Mouse (Mus musculus): Measurements from ENCODE around the gene Scai.
"Not testable (repeated sequence)": the region's sequence is repeated elsewhere in the genome, so short reads cannot be mapped to it uniquely, and the experiment has no call there.

The Scai gene

GRCm38 (mm10) chr2:39129526-39130326, 60.8 kb downstream of the Scai start:
- DNase-seq: no peak

- no peak for DNase-seq
Observed at GRCm38 (mm10) chr2:39124167-39124566, 66.4 kb downstream of the Scai start.

DNA sequence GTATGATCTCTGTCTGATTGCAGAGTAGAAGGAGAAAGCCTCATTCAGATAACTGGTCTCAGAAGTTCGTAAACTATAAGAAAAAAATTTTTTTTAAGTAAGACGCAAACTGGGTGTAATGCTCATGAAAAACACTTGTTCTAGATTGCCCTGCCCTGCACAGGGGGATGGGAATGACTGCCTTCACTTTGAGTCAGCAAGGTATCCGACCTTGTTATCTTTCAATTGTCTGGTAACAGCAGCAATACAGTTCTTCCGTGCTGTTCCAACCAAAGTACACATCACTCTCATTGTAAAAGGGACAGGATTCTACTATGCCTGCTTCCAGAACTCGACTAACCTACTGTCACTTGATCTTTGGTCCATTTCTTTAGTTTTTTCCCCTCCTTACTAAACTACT, 69.4 kb downstream of the Scai start:
- DNase-seq: no peak

DNA sequence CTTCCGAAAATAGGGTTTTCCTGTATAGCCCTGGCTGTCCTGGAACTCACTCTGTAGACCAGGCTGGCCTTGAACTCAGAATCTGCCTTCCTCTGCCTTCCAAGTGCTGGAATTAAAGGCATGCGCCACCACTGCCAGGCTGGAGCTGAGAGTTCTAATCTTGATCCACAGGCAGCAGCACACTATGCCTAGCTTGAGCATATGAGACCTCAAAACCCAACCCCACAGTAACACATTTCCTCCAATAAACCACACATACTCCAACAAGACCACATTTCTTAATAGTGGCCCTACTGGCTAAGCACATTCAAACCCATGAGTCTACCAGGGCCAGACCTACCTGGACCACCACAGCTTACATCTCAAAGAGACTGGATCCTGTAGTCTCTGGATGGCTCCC, 74.0 kb downstream of the Scai start:
- DNase-seq: no peak

DNA sequence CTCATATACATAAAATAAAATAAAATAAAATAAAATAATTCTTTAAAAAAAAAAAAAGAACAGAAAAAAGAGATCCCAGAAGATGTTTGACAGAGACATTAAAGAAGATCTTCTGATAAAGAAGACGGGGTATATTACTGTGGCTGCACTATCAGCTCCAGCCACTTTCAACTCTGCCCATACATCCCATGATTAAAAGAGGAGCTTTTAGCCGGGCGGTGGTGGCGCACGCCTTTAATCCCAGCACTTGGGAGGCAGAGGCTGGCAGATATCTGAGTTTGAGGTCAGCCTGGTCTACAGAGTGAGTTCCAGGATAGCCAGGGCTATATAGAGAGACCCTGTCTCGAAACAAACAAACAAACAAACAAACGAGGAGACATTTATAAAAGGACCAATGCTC, 76.4 kb downstream of the Scai start:
- DNase-seq: no peak

GRCm38 (mm10) chr2:39110514-39110913, 80.0 kb downstream of the Scai start:
- DNase-seq: no peak

DNA sequence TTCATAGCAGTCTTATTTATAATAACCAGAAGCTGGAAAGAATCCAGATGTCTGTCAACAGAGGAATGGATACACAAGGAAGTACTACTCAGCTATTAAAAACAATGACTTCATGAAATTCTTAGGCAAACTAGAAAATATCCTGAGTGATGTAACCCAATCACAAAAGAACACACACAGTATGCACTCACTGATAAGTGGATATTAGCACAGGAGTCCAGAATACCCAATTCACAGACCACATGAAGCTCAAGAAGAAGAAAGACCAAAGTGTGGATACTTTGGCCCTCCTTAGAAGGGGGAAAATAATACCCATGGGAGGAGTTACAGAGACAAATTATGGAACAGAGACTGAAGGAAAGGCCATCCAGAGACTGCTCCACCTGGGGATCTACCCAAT, 80.8 kb downstream of the Scai start:
- not testable (repeated sequence) for DNase-seq

DNA sequence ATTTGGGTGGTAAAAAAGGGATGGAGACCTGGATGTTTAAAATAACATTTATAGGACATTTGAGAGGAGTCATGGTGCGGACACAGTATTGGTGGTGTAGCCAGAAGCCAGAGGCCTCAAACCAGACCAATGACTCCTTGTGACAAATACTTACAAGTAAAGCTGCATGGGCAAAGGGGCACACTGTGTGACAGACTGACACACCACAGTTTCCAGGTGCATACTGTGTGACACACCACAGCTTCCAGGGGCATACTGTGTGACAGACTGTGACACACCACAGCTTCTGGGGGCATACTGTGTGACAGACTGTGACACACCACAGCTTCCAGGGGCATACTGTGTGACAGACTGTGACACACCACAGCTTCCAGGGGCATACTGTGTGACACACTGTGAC, 90.6 kb downstream of the Scai start:
- peak; percentile 73 for DNase-seq

GRCm38 (mm10) chr2:39097993-39098392, 92.5 kb downstream of the Scai start:
- peak; percentile 31 for DNase-seq

DNA sequence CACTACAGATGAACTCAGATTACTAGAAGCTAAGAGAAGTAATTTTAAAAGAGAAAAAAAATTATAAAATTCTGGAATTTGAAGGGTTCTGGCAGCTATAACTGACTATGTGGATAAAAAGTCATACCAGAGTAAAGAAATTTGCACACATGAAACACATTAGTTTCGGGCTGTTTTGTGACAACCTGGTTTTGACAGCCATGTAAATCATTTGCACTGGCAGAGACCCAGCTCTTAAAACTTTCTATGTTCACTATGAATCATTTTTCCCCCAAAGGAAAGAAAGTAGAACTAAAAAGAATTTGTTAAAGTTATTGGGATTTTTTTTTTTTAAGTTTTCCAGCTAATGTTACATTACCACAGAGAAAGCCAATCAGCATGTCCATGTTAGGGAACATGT, 98.6 kb downstream of the Scai start:
- DNase-seq: no peak

- no peak for DNase-seq
Observed at GRCm38 (mm10) chr2:39082706-39083105, 107.8 kb downstream of the Scai start.

DNA sequence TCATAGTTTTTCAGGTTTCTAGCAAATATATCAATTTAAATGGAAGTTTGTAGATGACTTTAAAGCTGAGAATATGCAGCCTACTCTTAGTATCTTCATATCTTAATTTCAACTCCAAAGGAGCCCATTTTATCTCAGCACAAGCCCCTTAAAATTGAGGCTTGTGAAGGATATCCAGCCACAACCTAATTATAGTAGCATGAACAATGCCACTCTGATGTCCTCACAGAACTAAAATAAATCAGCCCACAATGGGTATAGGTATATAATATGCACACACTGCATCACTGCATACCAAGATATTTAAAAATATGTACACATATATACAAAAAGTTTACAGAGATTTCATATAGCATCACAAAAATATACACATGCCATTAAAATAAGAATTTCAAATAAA, 119.9 kb downstream of the Scai start:
- DNase-seq: no peak

DNA sequence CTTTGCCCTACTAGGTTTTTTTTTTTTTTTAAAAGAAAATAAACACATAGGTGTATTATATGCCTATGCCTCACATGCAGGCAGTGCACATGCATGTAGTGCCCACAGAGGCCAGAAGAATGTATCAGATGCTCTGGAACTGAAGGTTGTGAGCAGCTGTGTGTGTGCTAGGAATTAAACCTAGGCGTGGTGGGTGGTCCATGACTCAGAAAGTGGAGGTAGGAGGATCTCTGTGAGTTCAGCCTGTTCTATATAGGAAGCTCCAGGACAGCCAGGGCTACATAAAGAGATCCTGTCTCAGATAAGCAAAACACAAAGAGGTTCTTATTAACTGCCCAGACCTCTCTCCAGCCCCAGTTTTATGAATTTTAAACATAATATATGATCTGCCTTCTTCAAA, 121.4 kb downstream of the Scai start:
- DNase-seq: no peak

DNA sequence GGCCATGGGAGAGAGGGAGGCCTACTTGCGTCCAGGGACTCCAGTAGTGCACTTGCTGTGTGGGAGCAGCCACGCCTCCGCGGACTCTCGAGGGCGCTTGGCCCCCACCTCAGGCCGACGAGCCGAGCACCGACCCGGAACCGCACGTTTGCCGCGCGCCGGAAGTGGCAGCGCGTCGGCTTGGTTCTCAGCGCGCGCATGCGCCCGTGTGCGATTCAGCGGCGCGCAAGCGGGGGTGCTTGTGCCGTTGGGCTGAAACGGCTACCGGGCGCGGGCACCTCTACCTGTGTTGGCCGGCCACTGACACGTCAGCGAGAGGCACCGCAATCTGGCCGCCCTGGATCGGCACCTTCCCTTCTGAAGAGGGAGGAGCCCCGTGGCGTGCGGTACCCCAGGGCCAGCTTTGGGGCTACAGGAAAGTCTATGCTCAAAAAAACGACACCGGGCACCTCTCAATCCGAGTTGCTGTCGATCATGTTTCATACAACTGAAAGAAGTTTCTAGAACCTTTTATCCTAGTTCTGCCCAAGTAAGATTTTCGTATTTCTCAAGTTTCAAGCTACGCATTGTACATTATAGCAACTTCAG, 125.0 kb downstream of the Scai start, which contains the start of gene Golga1:
TSS of gene Golga1 (minus strand) at position 142 of the 588 bp plus-strand sequence.
- peak; percentile 99 for DNase-seq

DNA sequence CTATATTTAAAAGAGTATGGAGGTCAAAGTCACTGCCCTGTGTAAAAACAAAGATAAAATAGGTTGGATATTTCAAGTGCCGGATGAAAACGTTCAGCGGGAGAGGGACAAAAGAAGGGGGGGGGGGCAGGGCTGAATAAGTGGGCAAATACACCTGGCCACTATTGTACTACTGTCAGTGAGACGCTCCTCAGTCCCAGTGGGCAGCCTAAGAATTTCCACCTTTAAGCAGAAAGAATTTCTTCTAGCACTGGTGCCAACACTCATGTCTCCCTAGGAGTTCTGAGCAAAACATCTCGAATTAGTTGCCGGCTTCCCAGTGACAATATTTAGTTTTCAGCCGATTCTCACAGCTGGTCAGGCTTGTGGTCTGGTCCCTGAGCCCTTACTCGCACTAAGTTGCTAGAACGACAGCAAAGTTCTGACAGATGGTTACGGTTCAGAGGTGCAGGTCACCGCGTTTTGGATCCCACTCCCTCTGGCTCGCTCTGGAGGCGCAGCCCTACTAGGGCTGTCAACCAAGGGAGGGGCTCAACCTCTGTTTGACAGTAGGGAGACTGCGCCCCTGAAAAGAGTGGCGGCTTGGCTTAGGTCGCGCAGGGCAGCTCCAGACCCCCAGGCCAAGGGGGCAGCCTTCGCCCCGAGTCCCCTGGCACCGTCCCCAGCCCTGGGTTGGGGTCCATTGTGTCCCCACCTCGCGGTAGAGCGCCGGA, 125.7 kb downstream of the Scai start:
- no peak for DNase-seq

DNA sequence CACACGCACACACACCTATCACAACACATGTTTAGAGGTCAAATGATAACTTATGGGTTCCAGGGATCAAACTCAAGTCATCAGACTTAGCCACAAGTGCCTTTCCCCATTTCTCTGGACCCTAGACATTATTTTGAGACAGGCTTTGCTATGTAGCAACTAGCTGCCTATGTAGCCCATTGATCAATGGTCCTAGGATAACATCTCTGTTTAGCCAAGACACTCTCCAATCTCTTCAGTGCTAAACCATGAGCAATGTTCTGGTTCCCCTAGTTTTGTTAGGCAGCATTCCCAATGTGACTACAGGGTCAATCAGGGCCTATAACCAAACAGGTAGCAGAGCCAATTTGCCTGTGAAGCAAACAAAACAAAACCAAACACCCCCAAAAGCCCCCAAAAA, 142.0 kb downstream of the Scai start:
- no peak for DNase-seq

GRCm38 (mm10) chr2:39040215-39040614, 150.3 kb downstream of the Scai start:
- peak; percentile 46 for DNase-seq

- no peak for DNase-seq
Observed at GRCm38 (mm10) chr2:39031611-39032010, 158.9 kb downstream of the Scai start.

DNA sequence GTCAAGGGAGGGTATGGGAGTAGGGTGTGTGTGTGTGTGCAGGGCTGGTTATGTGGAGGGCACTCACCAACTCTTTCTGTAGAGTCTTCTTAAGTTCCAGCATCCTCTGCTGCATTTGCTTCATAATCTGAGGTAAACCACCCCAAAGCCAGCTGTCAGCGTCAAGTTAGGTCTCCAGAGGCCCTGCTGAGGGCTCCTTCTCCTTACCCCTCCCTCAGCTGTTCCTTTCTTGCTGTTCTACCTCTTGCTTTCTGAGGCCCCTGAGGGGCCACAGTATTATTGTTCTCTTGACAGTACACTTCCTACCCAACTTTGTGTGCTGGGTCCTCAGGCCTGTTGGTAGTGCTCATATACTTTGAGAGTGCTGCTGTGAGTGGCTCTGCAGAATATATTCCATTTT, 170.5 kb downstream of the Scai start:
- DNase-seq: no peak

DNA sequence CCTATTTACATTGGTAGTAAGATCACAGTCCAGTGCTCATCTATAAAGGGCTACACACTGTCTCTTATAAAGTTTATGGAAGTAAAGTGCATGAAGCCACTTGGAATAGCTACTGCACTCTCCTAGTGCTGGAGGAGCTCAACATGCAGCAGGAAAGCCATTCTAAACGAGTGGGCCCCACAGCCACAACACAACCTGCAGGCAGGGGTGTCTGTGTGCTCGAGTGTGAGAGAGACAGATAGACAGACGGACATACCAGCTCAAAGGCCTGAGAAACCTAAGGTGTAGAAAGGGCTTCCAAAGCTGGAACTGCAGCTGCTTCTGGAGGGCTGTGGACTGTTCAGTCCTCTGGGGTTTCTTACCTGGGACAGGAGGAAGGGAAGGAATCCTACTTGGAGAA, 174.0 kb downstream of the Scai start:
- no peak for DNase-seq

Measured in heart, adult 11 months (tissue).